Mouse (Mus musculus) central nervous system, embryonic 11.5 days (tissue): Measurements from ENCODE around the gene Gtpbp6. TPM values are rescaled to one million over a fixed set of nuclear protein-coding genes. Genes with fewer than 3 reads are reported as not detected.

Experiments used
- polyA plus RNA-seq: library from polyadenylated mRNA; depleted of rRNA; stranded (reverse); fragments of >200 nt; gene quantifications from 2 replicates; pipeline ENCODE4 v1.2.3, GENCODE M21; 2012; rRNA removed

Gtpbp6 gene
- polyA plus RNA-seq: 117 and 148 TPM in 2 replicates

GRCm38 (mm10) chr5:110107581-110108304 lies at the start of gene Gtpbp6:
Gene Gtpbp6 (minus strand): TSS chr5:110108197.

DNA sequence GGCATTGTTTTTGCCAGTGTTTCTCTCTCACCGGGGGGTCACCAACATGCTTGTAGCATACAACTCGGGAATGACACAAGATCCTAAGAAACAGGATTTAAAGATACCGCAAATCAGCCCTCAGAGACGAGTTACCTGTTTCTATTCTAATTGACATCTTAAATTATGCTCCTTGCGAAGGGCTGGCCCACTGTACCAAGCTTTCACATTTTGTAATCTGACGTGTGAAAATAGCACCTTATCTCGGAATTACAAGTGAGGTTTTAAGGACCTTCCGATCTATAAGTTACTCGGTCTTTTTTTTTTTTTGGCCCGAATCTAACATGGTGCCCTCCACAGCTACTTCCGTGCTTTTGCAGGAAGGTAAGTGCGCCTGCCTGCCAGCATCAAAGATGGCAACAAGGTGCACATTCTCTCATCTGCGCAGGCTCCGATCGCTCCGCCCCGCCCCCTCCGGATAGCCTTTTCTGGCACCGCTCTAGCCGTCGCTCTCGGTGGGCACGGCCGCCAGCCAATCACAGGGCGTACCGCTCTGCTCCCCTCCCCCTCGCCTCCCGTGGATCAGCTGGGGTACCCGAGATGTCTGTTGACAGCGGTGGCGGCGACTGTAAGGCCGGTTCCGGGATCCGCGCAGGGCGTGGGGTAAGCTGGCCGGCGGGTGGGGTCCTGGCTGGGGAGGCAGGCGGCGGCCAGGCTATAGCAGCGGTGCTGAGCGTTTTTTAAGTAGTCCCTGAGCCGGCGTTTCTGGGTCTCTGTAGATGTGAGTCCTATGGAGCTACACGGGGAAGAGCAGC lies 27.5 kb upstream of the Gtpbp6 start, which contains the start of gene Chfr:
Gene Chfr (plus strand): TSS at position 550 of the 794 bp plus-strand sequence.

GRCm38 (mm10) chr5:110109991-110110441 lies 2.0 kb upstream of the Gtpbp6 start, which contains the start of gene Zfp605:
Gene Zfp605 (plus strand): TSS chr5:110110092.

DNA sequence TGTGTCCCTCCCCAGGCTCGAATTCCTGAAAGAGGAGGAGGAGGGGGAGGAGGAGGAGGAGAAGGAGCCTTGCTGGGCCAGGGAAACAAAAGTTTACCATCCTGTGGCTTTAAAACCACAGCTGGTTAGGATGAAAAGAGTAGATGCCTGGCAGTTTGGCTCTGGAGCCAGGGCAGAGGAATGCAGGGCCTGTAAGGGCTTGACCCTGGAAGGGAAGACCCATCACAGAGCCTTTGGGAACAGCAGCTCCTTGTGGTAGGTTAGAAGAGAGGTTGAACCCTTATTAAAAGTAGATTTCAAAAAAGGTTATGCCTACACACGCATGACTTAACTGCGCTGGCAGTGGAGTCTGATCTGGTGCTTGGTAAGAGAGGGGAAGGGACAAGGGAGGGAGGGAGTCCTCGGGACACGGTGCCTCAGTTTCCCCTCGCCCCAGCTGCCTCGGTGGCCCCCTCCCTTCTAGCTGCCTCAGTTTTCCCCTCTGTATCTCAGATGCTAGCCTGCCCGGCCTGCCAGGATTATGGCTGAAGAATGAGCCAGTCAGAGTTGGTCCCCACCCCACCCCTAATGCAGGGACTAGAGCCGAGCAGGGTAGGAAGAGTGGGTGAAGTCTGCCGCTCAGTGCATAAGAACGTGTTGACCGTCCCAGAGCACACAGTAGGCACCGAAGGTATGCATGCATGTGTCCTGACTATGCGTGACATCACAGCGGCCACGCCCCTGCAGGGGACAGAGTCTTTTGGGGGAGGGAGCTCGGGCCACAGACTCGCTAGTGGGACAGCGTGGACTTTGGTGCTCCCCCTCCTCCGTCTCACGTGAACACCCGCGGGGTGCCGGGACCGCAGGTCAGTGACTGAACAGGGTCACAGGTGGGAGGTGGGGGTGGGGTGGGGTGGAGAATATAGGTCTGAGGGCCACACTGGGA lies 8.1 kb downstream of the Gtpbp6 start, which contains the start of gene Plcxd1:
Gene Plcxd1 (plus strand): TSS at position 314 of the 925 bp plus-strand sequence.

GRCm38 (mm10) chr5:110094030-110094846 lies 13.8 kb downstream of the Gtpbp6 start, which contains the start of gene Gm35315:
Gene Gm35315 (minus strand): TSS chr5:110094420.

DNA sequence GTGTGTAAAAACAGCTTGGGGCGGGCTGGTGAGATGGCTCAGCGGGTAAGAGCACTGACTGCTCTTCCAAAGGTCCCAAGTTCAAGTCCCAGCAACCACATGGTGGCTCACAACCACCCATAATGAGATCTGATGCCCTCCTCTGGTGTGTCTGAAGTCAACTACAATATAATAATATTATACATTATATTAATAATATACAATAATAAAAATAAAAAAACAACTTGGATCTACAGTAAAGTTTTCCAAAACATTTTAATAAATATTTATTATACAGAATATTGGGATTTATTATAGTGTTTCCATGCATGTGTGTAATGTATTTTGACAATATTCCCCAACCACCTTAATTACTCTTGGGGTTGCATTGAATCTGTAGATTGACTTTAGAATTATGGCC lies 35.6 kb downstream of the Gtpbp6 start, which contains the start of gene Gm17655:
Gene Gm17655 (minus strand): TSS at position 101 of the 400 bp plus-strand sequence.

Other genes starting within 250 kb of the Gtpbp6 start
- 0.04 and 0.11 TPM in 2 replicates for gene Gm15446, start 184.8 kb downstream of the Gtpbp6 start, polyA plus RNA-seq
- 15.5 and 27.7 TPM in 2 replicates for gene Zfp932, start 111.7 kb downstream of the Gtpbp6 start, polyA plus RNA-seq
- gene Gm17655, start 35.7 kb downstream of the Gtpbp6 start, polyA plus RNA-seq: 0.54 and 2.7 TPM in 2 replicates
- 0.68 and 1.4 TPM in 2 replicates for gene Gm35315, start 13.8 kb downstream of the Gtpbp6 start, polyA plus RNA-seq
- gene Plcxd1, start 8.2 kb downstream of the Gtpbp6 start, polyA plus RNA-seq: 0.10 and 0.57 TPM in 2 replicates
- 6.3 and 6.9 TPM in 2 replicates for gene Zfp605, start 1.9 kb upstream of the Gtpbp6 start, polyA plus RNA-seq
- gene Chfr, start 27.6 kb upstream of the Gtpbp6 start, polyA plus RNA-seq: 73.4 and 73.9 TPM in 2 replicates
- gene Golga3, start 68.5 kb upstream of the Gtpbp6 start, polyA plus RNA-seq: 16.2 and 17.4 TPM in 2 replicates
- gene Ankle2, start 122.8 kb upstream of the Gtpbp6 start, polyA plus RNA-seq: 23.6 and 26.5 TPM in 2 replicates
- gene Pgam5, start 161.7 kb upstream of the Gtpbp6 start, polyA plus RNA-seq: 32.6 and 56.2 TPM in 2 replicates
- 6.3 and 7.0 TPM in 2 replicates for gene Pxmp2, start 178.0 kb upstream of the Gtpbp6 start, polyA plus RNA-seq
- gene Pole, start 178.1 kb upstream of the Gtpbp6 start, polyA plus RNA-seq: 37.9 and 44.7 TPM in 2 replicates
- gene P2rx2, start 235.0 kb upstream of the Gtpbp6 start, polyA plus RNA-seq: 0.71 and 1.4 TPM in 2 replicates
- 0.06 TPM in 1 of 2 replicates, not detected in the other for gene Lrcol1, start 236.5 kb upstream of the Gtpbp6 start, polyA plus RNA-seq